Mouse (Mus musculus): ENCODE results near the gene Actl6b. TPM values are rescaled to one million over a fixed set of nuclear protein-coding genes. Genes with fewer than 3 reads are reported as not detected.

Gene Actl6b
- total RNA-seq, 2 experiments from 2014 or later = not detected

DNA sequence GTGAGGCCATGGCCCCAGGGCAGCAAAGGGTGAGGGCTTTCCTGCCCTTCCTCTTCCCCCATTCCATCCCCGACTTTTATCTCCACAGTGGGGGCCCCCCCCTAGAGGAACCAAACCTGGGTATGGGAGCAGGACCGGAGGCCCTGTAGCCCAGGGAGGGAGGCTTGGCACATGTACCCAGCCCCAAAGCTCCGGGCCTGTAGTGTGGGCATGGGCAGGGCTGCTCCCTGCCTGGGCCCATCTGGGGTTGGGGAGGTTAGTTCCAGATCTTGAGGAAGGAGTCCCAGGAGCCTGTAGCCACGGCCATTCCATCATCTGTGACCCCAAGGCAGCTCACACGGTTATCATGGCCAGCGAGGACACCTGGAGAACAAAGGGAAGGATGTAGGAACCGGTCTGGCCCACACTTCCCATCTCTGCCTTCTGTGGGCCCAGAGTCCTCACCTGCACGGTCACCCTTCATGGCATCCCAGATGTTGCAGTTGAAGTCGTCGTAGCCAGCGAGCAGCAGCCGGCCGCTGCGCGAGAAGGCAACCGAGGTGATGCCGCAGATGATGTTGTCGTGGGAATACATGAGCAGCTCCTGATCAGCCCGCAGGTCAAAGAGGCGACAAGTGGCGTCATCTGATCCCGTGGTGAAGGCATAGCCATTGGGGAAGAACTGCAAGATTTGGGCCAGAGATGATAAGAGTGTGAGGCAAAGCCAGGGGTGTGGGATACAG lies 24.9 kb upstream of the Actl6b start:
- no peak for DNase-seq (ENCODE audit: low spot score)

DNA sequence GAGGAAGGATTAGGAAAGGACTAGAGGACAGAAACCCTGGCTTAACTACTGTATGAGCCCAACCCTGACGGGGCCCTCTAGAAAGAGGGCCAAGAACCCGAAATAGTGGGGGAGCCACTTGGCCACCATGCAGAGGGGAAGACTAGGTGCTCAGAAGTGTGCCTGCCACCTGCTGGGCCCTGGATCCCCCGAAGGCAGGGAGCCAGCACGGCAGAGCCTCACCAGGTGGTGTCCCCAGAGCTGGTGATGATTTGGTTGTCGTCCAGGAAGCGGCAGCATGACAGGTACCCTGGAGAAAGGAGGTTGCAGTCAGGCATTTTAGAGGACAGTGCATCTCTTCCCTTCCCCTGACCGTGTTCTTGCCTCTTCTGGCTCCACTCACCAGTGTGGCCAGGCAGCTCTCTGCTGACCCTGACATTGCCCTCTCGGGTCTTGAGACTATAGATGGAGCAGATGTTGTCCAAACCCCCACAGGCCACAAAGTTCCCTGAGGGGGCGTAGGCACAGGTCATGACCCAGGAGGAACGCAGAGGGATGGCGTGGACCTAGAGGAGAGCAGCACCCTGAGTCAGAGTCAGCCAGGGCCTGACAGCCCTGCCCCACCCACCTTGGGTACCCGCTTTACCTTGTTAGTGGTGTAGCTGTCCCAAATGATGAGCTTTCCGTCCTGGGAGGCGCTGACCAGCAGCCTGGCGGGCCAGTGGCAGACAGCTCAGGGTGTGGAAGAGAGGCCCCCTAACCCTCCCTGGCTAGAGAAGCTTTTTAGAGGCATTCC lies 23.9 kb upstream of the Actl6b start:
- no peak for DNase-seq (ENCODE audit: low spot score)

- DNase-seq (ENCODE audit: low spot score) = no peak
Measured at GRCm38 (mm10) chr5:137530075-137530474, 23.2 kb upstream of the Actl6b start.

GRCm38 (mm10) chr5:137530588-137531413 lies 22.5 kb upstream of the Actl6b start:
- DNase-seq (ENCODE audit: low spot score) = peak; percentile 64

DNA sequence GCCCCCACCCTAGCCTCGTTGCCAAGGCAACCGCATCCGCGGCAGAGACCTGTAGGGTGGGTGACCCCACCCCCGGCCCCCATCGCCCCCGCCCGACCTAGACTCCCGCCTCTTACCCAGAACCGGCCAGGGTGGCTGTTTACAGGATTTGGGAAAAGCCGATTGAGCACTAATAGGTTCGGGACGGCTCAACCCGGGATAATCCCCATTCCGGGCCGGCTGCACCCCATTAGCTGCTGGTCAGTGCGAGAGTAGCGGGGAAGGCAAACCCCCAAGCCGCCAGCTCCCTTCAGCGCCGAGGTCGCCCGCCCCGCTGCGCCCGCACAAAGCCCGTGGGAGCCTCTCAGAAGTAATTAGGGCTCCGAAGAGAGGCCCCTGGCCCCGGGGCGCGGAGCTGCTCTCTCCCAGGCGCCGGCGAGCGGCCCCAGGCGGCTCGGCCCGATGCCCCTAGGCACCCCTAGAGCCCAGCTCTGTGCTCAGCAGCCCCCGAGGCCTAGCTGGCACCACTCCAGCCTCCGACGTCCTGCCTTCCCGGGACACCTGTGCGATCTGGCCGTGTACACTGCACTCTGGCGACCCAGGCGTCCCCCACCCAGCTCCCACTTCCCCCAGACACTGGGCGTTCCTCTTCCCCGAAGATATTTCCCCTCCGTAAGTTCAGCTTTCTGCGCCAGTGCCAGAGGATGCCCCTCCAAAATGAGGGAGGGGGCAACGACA lies 21.7 kb upstream of the Actl6b start:
- peak; percentile 57 for DNase-seq (ENCODE audit: low spot score)

DNA sequence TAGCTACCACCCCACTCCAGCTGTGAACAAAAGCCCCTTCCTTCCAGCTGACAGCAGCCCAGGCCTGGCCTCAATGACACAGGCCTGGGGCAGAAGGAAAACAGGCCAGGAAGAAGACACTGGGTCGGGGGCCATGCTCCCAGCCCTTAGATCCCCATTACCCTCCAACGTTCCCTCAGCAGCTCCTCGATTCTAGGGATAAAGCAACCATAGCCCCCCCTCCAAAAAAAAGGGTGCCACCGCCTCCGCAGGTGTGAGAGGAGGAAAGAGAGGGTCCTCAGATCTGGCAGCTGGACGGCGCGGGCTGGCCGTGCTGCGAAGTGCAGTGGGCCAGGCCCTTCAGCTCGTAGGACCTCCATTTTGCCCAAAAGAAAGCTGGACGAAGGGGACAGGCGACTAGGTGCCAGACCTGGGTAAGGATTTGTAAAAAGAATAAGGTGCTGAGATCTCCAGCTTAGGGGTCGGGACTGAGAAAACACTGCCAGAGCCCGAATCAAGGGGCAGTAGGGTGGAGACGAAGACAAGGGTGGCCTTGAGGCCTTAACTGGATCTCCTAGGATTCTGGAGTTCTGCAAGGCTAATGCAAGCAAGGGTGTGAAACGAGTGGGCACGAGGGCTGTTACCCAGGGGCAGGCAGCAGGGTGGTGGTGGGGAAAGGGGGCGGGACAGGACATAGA lies 21.0 kb upstream of the Actl6b start:
- no peak for DNase-seq (ENCODE audit: low spot score)

- DNase-seq (ENCODE audit: low spot score) = no peak
Measured at GRCm38 (mm10) chr5:137532808-137533116, 20.6 kb upstream of the Actl6b start.

- DNase-seq (ENCODE audit: low spot score) = peak; percentile 99
Measured at GRCm38 (mm10) chr5:137533117-137533827, 20.0 kb upstream of the Actl6b start, which contains the start of the genes Epo and Gnb2. Gene Epo, minus strand, starts transcription at chr5:137533242. Gene Gnb2, minus strand, starts transcription at chr5:137533510.

GRCm38 (mm10) chr5:137534762-137535161 lies 18.6 kb upstream of the Actl6b start:
- no peak for DNase-seq (ENCODE audit: low spot score)

DNA sequence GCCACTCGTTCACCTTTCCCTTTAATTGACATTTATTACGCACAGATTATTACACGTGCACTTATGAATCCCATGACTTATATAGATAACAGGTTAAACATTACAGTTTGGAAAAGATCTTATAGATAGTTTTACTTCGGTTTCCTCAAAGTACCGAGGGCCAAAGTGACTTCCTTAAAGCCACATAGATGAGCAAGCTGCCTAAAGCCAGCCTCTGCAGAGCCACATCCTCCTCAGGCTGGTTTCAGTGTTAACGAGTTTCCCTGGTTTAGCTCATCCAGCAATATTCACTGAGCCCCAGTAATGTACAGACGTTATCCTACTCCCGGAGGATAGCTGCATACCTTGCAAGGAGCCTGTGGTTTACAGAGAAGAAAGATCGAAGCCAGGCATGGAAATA lies 18.0 kb upstream of the Actl6b start:
- DNase-seq (ENCODE audit: low spot score) = no peak

GRCm38 (mm10) chr5:137537461-137537860 lies 15.9 kb upstream of the Actl6b start:
- DNase-seq (ENCODE audit: low spot score) = no peak

DNA sequence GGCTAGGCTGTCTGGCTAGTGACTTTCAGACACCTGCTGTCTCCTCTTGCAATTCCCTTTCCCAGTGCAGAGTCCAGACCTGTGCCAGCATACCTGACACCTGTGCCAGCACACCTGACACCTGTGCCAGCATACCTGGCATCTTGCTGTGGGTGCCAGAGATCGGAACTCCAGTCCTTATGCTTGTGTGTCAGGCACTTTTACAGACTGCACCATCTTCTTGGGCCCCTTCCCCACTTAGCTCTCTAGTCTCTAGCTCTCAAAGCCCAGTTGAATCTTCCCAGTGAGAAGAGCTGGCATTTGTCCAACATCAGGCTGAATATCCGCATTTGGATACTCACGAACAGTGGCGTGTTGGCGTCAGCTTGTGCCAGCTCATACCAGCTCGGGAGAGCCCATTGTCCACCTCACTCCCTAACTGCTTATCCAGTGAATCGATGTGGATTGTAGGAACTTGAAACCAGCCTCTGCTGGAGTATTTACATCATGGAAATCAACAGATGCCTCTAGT lies 14.0 kb upstream of the Actl6b start:
- peak; percentile 3 for DNase-seq (ENCODE audit: low spot score)

DNA sequence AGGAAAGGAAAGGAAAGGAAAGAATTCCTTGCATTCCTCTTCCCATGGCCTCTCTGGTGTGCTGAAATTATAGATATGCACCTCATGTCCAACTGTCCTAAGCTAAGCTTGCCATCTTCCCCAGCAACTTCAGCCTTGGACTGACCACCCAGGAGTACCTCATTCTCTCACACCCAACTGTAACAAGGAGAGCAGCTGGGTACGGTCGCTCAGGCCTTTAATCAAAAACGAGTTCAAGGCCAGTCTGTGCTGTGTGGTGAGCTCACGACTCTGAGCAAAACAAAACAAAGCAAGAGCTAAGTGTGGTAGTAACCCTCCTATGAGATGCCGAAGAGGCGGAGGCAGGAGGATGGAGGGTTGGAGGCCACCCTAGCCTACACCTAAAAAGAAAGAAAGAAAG lies 12.3 kb upstream of the Actl6b start:
- DNase-seq (ENCODE audit: low spot score) = no peak

- DNase-seq (ENCODE audit: low spot score) = no peak
Measured at GRCm38 (mm10) chr5:137541768-137542540, 11.4 kb upstream of the Actl6b start.

GRCm38 (mm10) chr5:137544926-137545325 lies 8.4 kb upstream of the Actl6b start:
- no peak for DNase-seq (ENCODE audit: low spot score)

DNA sequence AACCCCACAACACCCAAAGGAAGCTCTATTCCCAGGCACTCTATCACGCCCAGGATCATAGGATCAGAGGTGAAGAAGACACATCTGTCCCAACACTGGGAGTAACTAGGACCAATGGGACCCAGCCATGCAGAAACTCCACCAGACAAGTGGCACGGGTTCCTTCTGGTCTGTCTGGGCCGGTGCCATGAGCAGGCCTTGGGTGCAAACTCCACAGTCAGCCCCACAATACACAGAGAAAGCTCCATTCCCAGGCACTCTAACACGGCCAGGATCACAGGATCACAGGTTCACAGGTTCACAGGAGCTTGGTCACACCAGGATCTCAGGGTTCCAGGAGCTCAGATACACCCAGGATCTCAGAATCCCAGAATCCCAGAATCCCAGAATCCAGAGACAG lies 7.7 kb upstream of the Actl6b start:
- DNase-seq (ENCODE audit: low spot score) = no peak

DNA sequence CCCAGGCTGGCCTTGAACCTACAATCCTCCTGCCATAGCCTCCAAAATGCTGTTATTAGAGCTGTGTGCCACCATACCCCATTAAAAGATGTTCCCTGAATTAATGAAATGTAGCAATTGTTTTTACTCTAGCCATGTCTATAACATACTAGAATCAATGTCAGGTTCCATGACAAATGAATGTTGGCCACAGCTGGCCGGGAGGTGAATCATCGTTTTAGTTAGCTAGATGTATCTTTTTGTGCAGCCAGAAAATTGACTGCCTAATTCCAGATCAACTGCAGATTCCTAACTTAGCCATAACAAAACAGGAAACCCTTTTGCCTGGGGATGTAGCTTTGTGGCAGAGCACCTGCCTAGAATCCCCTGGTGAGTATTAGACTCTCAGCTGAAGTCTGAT lies 3.5 kb upstream of the Actl6b start:
- no peak for DNase-seq (ENCODE audit: low spot score)

DNA sequence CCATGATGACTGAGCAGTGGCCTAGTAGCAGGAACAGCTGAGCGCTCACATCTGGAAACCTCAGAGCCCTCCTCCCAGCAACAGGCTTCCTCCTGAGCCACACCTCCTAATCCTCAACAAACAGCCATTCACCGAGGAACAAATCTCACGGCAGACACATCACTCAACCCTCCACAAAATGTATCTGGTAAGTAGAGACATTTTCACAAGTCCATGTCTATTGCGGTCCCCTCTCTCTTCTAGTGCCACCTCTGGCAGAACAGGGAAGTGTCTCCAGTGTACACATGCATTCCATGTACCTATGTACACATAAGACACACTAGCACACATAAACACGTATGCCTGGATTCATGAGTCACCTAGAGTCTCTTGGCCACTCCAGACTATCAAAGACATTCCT lies 2.2 kb upstream of the Actl6b start:
- DNase-seq (ENCODE audit: low spot score) = no peak

DNA sequence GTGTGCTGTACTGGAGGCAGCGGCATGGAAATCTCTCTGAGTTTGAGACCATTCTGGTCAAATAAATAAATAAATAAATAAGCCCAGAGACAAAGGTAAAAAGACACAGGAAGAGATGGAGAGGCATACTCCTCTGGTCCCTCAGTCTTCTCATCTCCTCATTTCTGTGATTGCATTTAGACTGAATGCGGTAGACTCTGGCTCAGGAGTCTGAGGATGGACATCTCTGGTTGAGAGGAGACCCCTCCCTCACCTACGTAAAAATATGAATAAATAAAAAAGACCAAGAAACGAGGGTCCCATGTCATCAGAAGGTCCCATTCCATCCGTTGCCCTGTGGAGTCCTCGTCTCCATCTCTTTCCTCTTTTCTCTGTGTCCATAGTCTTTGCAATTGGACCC lies 317 bp upstream of the Actl6b start:
- DNase-seq (ENCODE audit: low spot score) = no peak

Data from gastrocnemius, adult 18-20 months (tissue).